ENCODE assay signal across 16 mouse cellular contexts in the genomic region with DNA sequence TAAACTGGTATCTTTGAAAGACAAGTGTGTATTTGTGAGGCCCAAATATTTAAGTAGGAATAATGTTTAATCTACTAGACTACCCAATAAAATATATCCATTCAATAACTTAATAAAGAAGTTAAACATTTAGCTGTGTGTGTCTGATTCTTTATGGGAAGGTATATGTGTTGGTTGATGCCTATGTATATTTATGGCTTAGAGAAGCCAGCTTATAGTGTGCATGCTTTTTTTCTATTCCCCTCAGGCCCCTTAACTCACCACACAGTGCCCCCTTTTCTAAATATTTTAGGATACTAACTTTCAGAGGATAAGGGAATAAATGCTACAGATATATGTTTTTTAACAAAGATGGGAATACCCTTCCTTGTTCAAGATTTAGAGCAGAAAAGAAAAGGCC.
"Had no signal": no experiment of that assay in that cellular context is flagged by ENCODE, and none has a peak within 500 bp of the region (broad histone marks: within the 10 kb centered on the region; RNA-seq: fewer than 3 reads in every experiment).

No protein-coding gene starts in this region.

- H3K4me1 ChIP-seq: liver, embryonic 12.5 days had no signal

- ATAC-seq: liver, embryonic 12.5 days had no signal

- H3K36me3 ChIP-seq: liver, embryonic 12.5 days; neural tube, embryonic 12.5 days; neural tube, embryonic 15.5 days had no signal

- DNase-seq: lung, adult 18-20 months; lung, embryonic 14.5 days; lung, postnatal 10 days; lung, postnatal 4 days; right cerebral cortex, adult 18-20 months; right cerebral cortex, postnatal 25 days; right cerebral cortex, postnatal 4 days; spleen, adult 18-20 months; thymus, adult 18-20 months; thymus, postnatal 14 days; thymus, postnatal 36 days had no signal

- H3K9ac ChIP-seq: liver, embryonic 12.5 days; liver, embryonic 14.5 days; lung, embryonic 14.5 days; neural tube, embryonic 12.5 days; neural tube, embryonic 15.5 days had no signal

- H3K27ac ChIP-seq: liver, embryonic 12.5 days; liver, embryonic 14.5 days; neural tube, embryonic 12.5 days had no signal

- H3K4me2 ChIP-seq: liver, embryonic 12.5 days; lung, embryonic 14.5 days; neural tube, embryonic 12.5 days; neural tube, embryonic 15.5 days had no signal

- H3K4me3 ChIP-seq: liver, embryonic 12.5 days; myocyte; neural tube, embryonic 12.5 days; neural tube, embryonic 15.5 days had no signal

- H3K9me3 ChIP-seq: liver, embryonic 12.5 days; neural tube, embryonic 12.5 days; neural tube, embryonic 15.5 days had no signal

- H3K27me3 ChIP-seq: liver, embryonic 12.5 days; neural tube, embryonic 12.5 days; neural tube, embryonic 15.5 days had no signal
